Mouse (Mus musculus) testis, adult 2 months (tissue): ENCODE data around the gene Trib3.

Source experiments
- CTCF ChIP-seq: fragments of 200-500 bp; IDR thresholded peaks from 2 replicates; pipeline ENCODE4 v1.5.1; 2012; ENCODE audit warnings: low read depth, mild to moderate bottlenecking, inconsistent platforms, low read length, moderate library complexity; ENCODE audit not compliant: control insufficient read depth, insufficient read depth, insufficient replicate concordance
- POLR2A ChIP-seq: fragments of 200-500 bp; IDR thresholded peaks from 2 replicates; pipeline ENCODE4 v1.6.1; 2012; ENCODE audit warnings: low read depth, mild to moderate bottlenecking, inconsistent platforms, low read length, moderate library complexity; ENCODE audit not compliant: control insufficient read depth

GRCm38 (mm10) chr2:152384191-152384590 is 40.4 kb upstream of the Trib3 start:
- TF ChIP-seq POLR2A: no peak
- no peak for TF ChIP-seq CTCF
